Mouse (Mus musculus): Measurements from ENCODE around the gene Ccz1. TPM values are rescaled to one million over a fixed set of nuclear protein-coding genes. Genes with fewer than 3 reads are reported as not detected.

Ccz1 gene
- polyA plus RNA-seq, 1 experiment from 2014 or later = 98.1 TPM

- no peak for DNase-seq (ENCODE audit: low spot score)
Measured at GRCm38 (mm10) chr5:143941588-143941987, 73.1 kb downstream of the Ccz1 start.

More at GRCm38 (mm10) chr5:143941588-143941987, 73.1 kb downstream of the Ccz1 start:
- Histone ChIP-seq H3K27me3 (replicated peaks; ENCODE audit: control insufficient read depth, insufficient read depth, low read length) (no peaks in the 10 kb centered on the region), H3K9ac (ENCODE audit: low read length) (no peak overlapping the region), H3K4me1 (ENCODE audit: control insufficient read depth, insufficient read depth, low read length) (no peaks in the 10 kb centered on the region), H3K9me3 (replicated peaks; ENCODE audit: control insufficient read depth, low read length) (no peaks in the 10 kb centered on the region), H3K36me3 (ENCODE audit: control insufficient read depth, insufficient read depth, low read length) (no peaks in the 10 kb centered on the region), H3K4me3 (ENCODE audit: low read depth, low read length) (no peak overlapping the region), H3K4me2 (ENCODE audit: low read length) (no peak overlapping the region), H3K27ac (ENCODE audit: low read depth, low read length) (no peak overlapping the region)
- WGBS = 25% methylated on average over 10 of the region's 10 CpGs
- ATAC-seq = no peak

Other genes with a start within 250 kb of the Ccz1 start
- 42.5 and 46.9 TPM in 2 replicates for gene Eif2ak1, start 197.1 kb downstream of the Ccz1 start, polyA plus RNA-seq (2014; fragmentation: Nextera tagmentation; extraction: Ambion mirVana)
- 0.16 and 0.48 TPM in 2 replicates for gene Ankrd61, start 117.2 kb downstream of the Ccz1 start, polyA plus RNA-seq (2014; fragmentation: Nextera tagmentation; extraction: Ambion mirVana)
- gene Aimp2, start 105.0 kb downstream of the Ccz1 start, polyA plus RNA-seq (2014; fragmentation: Nextera tagmentation; extraction: Ambion mirVana) = 93.9 and 101 TPM in 2 replicates
- gene Pms2, start 104.9 kb downstream of the Ccz1 start, polyA plus RNA-seq (2014; fragmentation: Nextera tagmentation; extraction: Ambion mirVana) = 23.7 and 26.8 TPM in 2 replicates
- gene Gm42421, start 86.7 kb downstream of the Ccz1 start, polyA plus RNA-seq (2014; fragmentation: Nextera tagmentation; extraction: Ambion mirVana) = 1.3 and 1.9 TPM in 2 replicates
- gene Rsph10b, start 81.8 kb downstream of the Ccz1 start, polyA plus RNA-seq (2014; fragmentation: Nextera tagmentation; extraction: Ambion mirVana) = 1.5 and 2.8 TPM in 2 replicates
- 0.90 TPM in 1 of 2 replicates, not detected in the other for gene Ocm, start 11.8 kb upstream of the Ccz1 start, polyA plus RNA-seq (2014; fragmentation: Nextera tagmentation; extraction: Ambion mirVana)
- 5.2 and 7.4 TPM in 2 replicates for gene Lmtk2, start 85.6 kb upstream of the Ccz1 start, polyA plus RNA-seq (2014; fragmentation: Nextera tagmentation; extraction: Ambion mirVana)
- gene Bhlha15, start 175.4 kb upstream of the Ccz1 start, polyA plus RNA-seq (2014; fragmentation: Nextera tagmentation; extraction: Ambion mirVana) = 0.06 TPM in 1 of 2 replicates, not detected in the other
- 21.7 and 26.5 TPM in 2 replicates for gene Tecpr1, start 208.7 kb upstream of the Ccz1 start, polyA plus RNA-seq (2014; fragmentation: Nextera tagmentation; extraction: Ambion mirVana)
- 82.8 and 105 TPM in 2 replicates for gene Bri3, start 229.6 kb upstream of the Ccz1 start, polyA plus RNA-seq (2014; fragmentation: Nextera tagmentation; extraction: Ambion mirVana)